Mouse (Mus musculus): Measurements from ENCODE around the gene Gna15.

The Gna15 gene

GRCm38 (mm10) chr10:81553807-81554755 is 30.1 kb upstream of the Gna15 start:
- DNase-seq (ENCODE audit: low read depth, low spot score) = no peak

GRCm38 (mm10) chr10:81553232-81553631 is 29.2 kb upstream of the Gna15 start:
- DNase-seq (ENCODE audit: low read depth, low spot score) = no peak

DNA sequence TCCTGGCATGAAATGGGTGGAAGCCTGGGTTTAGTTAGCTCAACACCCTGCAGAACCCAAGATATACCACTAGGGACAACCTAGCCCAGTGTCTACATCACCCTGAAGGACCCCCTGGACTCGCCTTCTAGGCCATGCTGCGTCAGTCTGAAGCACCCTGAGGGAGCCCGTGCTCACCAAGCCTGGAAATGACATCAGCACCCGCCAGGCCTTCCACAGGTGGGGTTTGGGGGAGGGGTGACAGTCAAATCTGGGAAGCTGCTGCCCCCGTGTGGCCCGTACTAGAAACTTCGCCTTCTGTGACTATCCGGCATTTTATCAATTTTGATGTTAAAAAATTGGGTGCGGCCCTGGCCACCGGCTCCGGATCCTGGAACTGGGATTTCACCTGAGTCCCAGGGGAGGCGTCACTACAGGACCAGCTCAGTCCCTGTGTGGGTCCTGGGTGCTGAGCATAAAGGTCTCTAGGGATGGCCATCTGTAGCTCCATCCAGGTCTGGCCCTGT is 27.6 kb upstream of the Gna15 start:
- peak; percentile 88 for DNase-seq (ENCODE audit: low read depth, low spot score)

- no peak for DNase-seq (ENCODE audit: low read depth, low spot score)
Measured at GRCm38 (mm10) chr10:81550257-81550656, 26.2 kb upstream of the Gna15 start.

GRCm38 (mm10) chr10:81548944-81549343 is 24.9 kb upstream of the Gna15 start:
- no peak for DNase-seq (ENCODE audit: low read depth, low spot score)

DNA sequence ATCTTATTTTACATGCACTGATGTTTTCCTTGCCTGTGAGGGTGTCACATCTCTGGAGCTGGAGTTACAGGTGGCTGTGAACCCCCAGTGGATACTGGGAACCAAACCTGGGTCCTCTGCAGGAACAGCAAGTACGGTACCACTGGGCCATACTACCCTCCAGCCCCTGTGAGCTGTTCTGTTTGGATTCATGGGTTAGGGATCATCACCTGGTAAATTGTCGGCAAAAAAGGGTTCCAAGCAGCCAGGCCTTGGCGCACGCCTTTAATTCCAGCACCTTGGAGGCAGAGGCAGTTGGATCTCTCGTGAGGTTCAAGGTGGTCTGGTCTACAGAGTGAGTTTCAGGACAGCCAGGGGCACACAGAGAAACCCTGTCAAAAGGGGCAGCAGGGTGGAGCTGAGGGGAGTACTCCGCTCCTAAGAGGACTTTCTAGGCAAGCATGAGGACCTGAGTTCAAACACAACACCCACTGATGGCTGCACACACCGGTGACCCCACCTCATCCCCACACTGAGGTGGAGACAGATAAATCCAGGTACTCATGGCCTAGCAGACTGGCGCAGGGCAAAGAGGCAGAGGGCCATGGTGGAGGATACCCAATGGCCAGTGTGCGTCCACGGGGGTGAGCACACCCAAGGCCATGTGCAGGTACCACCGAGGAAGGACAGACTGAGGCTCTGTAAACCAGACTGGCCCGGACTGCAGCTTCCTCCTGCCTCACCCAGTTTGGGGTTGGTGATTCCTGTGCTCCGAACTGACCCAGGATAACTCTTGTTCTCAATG is 23.0 kb upstream of the Gna15 start:
- DNase-seq (ENCODE audit: low read depth, low spot score) = no peak

- DNase-seq (ENCODE audit: low read depth, low spot score) = no peak
Measured at GRCm38 (mm10) chr10:81546332-81546731, 22.3 kb upstream of the Gna15 start.

DNA sequence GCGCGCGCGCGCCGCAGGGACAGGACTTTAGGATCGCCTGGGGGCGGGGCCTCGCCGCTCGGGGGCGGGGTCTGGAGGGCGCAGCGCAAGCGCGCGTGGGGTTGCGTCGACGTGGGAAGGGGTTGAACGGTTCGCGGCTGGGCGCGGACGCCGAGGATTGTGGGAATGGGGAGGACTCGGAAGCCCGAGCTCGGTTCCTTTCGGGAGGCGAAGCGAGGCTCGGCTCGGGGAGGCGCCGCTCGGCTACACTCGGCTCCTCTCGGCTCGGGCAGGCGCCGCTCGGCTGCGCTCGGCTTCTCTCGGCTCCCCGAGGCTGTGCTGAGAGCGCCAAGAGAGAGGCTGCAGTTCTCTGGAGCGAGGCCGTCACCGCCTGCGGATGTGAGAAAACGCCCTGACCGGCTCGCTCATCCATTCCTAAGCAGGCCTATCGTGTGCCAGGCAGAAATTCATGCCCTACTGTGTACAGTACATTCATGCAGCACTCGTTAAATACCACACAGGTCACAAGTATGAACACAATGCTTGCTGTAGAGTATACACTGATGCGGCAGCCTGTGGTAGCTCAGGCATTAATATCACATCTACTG is 21.2 kb upstream of the Gna15 start, which contains the start of gene Gna11:
Gene Gna11, minus strand, starts transcription at position 30 of the 587 bp plus-strand sequence.
- DNase-seq (ENCODE audit: low read depth, low spot score) = peak; percentile 98

DNA sequence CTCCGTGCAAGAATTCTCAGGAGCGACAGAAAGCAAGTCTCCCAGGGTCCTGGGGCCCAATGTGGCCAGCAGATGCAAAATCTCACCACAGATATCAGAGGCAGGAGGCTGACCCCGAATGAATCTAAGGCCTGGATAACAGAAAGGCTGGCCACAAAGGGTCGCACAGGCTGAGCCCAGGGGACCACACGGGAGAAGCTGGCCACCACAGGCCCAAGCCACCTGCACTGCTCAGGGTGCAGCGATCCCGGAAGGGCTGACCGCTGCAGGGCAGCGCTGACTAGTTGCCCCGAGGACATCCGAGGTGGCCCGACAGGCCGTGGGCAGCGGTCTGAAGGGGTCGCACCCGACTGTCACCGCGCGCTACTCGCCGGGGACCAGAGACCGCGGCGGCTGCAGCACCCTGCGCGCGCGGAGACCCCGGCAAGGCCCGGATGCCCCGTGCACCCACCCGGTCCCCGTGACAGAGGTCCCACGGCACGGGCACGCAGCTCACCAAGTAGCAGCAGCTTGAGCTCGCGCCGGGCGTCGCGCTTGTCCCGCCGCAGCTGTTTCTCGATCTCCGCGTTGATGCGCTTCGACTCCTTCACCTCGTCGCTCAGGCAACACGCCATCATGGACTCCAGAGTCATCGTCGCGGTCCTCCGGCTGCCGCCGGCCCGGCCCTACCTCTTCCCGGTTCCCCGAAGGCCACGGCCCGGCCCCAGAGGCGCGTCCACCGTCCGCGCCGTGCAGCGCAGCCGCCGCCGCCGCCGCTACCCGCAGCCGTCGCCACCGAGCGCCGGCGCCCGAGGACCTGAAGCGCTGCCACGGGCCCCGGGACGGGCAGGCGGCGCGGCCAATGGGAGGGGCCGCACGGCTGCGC is 20.5 kb upstream of the Gna15 start:
- no peak for DNase-seq (ENCODE audit: low read depth, low spot score)

DNA sequence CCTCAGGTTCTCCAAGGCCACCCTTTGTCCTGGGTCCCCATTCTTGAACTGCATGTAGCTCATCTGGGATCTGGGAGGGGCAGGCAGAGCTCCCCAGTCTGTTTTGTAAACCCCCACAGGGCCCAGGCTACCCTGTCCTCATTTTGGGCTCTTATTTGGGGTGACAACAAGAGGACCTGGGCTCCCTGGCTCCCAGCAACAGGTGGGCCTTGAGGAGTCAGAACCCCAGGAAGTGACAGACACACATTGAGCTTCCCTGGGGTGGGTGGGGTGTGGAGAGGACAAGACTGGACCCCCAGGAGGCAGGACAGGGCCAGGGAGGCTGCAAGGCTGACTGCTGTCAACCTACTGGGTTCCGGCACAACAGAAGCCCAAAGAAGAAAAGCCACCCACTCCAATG is 19.6 kb upstream of the Gna15 start:
- DNase-seq (ENCODE audit: low read depth, low spot score) = no peak

DNA sequence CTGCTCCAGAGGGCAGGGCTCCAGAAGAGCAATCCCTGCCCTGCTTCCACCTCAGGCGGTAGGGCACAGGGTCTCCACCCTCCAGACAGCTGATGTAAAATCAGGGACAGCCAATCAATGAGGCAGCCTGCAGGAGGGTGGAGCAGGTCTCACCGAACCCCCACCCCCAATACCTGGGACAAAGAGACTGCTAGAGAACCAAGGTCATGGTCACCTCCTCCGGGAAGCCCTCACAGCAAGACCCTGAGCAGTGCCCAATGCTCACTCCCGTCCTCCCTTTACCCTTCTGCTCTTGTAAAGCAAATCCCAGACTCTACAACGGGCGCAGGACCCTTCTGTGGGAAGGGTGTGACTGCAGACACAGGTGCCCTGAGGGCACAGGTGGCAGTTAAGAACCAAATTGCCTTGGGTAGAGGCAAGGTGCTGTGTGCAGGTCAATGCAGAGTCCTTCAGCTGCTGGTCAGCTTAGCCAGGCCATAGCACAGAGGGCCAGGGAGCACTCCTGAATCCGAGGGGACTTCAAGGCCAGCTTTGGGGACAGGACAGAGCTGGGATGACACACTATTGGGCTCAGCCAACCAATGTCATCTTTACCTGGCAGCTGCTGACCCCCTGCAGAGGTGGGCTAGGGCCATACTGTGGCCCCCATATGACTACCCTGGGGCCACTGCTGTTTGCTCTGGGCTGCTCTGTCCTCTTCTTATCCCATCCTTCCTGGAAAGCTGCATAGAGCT is 18.9 kb upstream of the Gna15 start:
- no peak for DNase-seq (ENCODE audit: low read depth, low spot score)

GRCm38 (mm10) chr10:81541803-81542202 is 17.8 kb upstream of the Gna15 start:
- no peak for DNase-seq (ENCODE audit: low read depth, low spot score)

DNA sequence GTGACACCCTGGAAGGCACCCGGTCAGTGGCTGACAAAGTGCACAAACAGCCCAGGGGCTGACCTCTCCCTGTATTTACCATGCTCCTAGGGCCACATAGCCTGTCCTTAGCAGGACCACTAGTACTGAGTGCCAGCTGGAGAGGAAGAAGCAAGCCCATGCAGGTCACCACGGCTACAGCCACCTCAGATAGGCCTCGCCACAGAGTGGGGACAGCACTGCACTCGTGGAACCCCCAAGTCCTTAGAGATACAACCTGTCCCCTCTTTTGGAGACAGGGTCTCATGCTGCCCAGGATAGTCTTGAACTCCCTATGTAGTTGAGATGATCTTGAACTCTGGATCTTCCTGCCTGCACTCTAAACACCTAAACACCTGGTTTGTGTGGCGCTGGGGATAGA is 17.3 kb upstream of the Gna15 start:
- no peak for DNase-seq (ENCODE audit: low read depth, low spot score)

- no peak for DNase-seq (ENCODE audit: low read depth, low spot score)
Measured at GRCm38 (mm10) chr10:81538321-81539048, 14.5 kb upstream of the Gna15 start.

DNA sequence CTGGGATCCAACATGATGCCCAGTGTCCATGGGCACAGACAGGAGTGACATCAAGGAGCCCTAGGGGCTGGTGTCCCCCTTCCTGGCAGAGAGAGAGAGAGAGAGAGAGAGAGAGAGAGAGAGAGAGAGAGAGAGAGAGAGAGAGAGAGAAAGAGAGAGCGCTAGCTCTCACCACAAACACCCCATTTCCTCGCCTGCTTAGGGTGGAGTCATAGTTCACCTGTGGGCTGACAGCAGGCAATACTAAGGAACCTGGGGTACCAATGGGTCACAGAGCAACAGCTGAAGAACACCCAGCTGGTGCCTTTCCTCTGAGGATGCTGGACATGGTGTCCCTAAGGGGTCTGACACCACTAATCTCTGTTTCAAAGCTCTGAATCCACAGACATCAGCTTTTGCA is 13.4 kb upstream of the Gna15 start:
- no peak for DNase-seq (ENCODE audit: low read depth, low spot score)

GRCm38 (mm10) chr10:81536734-81537133 is 12.7 kb upstream of the Gna15 start:
- no peak for DNase-seq (ENCODE audit: low read depth, low spot score)

GRCm38 (mm10) chr10:81534826-81535225 is 10.8 kb upstream of the Gna15 start:
- DNase-seq (ENCODE audit: low read depth, low spot score) = no peak

DNA sequence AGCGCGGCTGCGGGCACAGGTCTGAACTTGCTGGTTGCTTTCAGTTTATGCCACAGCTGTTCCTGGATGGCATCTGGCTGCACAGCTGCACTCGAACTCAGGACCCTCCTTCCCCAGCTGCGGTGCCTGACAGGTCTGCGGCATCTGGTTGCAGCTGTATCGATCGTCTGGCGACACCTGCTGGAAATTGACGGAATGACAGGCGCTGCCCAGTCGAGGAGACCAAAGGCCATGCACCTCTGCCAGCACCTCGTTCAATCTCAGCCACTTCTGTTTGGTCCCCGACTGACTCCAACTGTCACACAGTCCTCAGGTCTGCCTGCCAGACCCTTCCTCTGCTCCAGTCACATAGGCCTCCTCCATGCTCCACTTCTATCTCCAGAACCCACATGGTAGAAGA is 2.8 kb upstream of the Gna15 start:
- DNase-seq (ENCODE audit: low read depth, low spot score) = peak; percentile 31

DNA sequence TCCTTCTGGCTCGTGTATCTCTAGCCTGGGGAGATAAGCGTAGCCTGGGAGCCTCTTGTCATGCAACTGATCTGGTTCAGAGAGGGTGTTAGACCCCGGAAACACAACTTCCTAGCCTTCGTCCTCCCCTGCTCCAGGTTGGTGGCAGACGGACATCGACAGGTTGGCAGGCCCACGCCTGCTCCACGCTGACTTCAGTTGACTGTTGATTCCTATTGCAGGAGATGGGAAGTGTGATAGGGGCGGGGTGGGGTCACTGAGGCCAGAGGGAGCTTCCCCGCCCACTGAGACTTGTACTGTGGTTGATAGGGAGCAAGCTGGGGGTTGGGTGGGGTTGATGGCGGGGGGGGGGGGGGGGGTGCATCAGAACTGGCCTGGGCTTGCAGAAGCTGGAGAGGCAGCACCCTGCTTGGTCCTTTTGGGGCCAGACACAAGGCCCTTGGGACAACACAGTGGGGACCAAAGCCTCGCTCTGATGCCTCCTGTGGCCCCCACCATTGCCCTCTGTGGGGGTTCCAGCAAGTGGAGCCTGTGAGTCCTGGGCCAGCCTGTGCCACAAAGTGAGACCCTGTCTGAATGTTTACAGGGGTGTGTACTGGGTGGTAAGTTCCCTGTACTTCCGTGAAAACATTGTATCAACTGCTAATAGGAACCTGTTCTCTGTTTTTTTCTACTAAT is 1.1 kb upstream of the Gna15 start:
- no peak for DNase-seq (ENCODE audit: low read depth, low spot score)
